Mouse (Mus musculus) forebrain, embryonic 15.5 days (tissue): ENCODE data around the gene Kcng4. TPM values are rescaled to one million over a fixed set of nuclear protein-coding genes. Genes with fewer than 3 reads are reported as not detected.

Experiments
- ATAC-seq: fragments of 200-750 bp; cut with Nextera tagmentation; replicated peaks from 2 replicates; pipeline ENCODE4 v1.8.0; 2017; ENCODE audit warnings: mild to moderate bottlenecking, moderate TSS enrichment, moderate library complexity
- H3K27ac ChIP-seq: fragments of 300-500 bp; sonication (generic); replicated peaks from 2 replicates; pipeline ENCODE4 v1.5.1; 2015; ENCODE audit warnings: mild to moderate bottlenecking, inconsistent platforms
- H3K27me3 ChIP-seq: fragments of 300-500 bp; sonication (generic); 2 replicates; pipeline ENCODE4 v1.6.1; 2015; ENCODE audit warnings: inconsistent platforms
- H3K36me3 ChIP-seq: fragments of 300-500 bp; sonication (generic); 2 replicates; pipeline ENCODE4 v1.6.1; 2015; ENCODE audit warnings: mild to moderate bottlenecking, inconsistent platforms
- H3K4me1 ChIP-seq: fragments of 300-500 bp; sonication (generic); 2 replicates; pipeline ENCODE4 v1.6.1; 2015; ENCODE audit warnings: inconsistent platforms
- H3K4me2 ChIP-seq: fragments of 300-500 bp; sonication (generic); replicated peaks from 2 replicates; pipeline ENCODE4 v1.6.1; 2015; ENCODE audit warnings: mild to moderate bottlenecking, inconsistent platforms
- H3K4me3 ChIP-seq: fragments of 300-500 bp; sonication (generic); 2 replicates; pipeline ENCODE4 v1.5.1; 2015; ENCODE audit warnings: mild to moderate bottlenecking, inconsistent platforms
- H3K9ac ChIP-seq: fragments of 300-500 bp; sonication (generic); replicated peaks from 2 replicates; pipeline ENCODE4 v1.6.1; 2015; ENCODE audit warnings: mild to moderate bottlenecking, inconsistent platforms
- H3K9me3 ChIP-seq: fragments of 300-500 bp; sonication (generic); 2 replicates; pipeline ENCODE4 v1.6.1; 2016; ENCODE audit warnings: inconsistent platforms
- WGBS: fragments of 180-500 bp; shearing (Covaris S2); methylation state at CpG from one replicate; pipeline ENCODE4 v1.1.7; 2015; ENCODE audit warnings: mixed read lengths; 5-methylcytosine and 5-hydroxymethylcytosine counted together
- polyA plus RNA-seq: library from polyadenylated mRNA; unstranded; fragments of >200 nt; fragmentation: Nextera tagmentation; extraction: Ambion mirVana; gene quantifications from 2 replicates; pipeline ENCODE4 v1.2.1, GENCODE M21; 2015

The Kcng4 gene
- polyA plus RNA-seq, 1 experiment from 2014 or later, result 0.28 TPM

DNA sequence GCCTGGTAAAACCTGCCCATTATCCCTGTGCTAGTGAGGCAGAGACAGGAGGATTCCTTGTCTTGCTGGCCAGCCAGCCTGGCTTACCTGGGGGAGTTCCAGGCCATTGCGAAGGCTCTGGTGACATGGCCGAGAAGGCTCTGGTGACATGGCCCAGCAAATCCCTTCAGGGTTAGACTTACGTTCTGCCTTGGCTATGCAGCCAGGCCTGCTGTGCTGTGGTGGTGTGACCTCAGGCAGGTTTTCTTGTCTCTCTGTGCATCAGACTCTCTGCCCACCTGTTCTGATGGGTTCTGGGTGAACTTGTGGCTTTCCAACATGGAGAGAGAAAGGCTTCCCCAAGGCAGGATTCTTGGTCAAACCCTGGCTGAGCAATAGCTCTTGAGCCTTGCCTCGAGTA is 1.9 kb upstream of the Kcng4 start:
- 0 out of 2 replicates have a peak, but pooled peaks cover 4% of the 10 kb centered on the region for H3K4me1 ChIP-seq
- peaks cover 13% of the 10 kb centered on the region; the same call in 1 of the 2 replicates for H3K27me3 ChIP-seq
- H3K4me2 ChIP-seq, result no peak overlapping the region
- no peak overlapping the region for H3K4me3 ChIP-seq
- no peak overlapping the region for H3K9ac ChIP-seq
- H3K27ac ChIP-seq, result no peak overlapping the region
- no peaks in the 10 kb centered on the region for H3K9me3 ChIP-seq
- no peak for ATAC-seq
- WGBS, result 93% methylated on average over 4 of the region's 4 CpGs
- H3K36me3 ChIP-seq, result no peaks in the 10 kb centered on the region

DNA sequence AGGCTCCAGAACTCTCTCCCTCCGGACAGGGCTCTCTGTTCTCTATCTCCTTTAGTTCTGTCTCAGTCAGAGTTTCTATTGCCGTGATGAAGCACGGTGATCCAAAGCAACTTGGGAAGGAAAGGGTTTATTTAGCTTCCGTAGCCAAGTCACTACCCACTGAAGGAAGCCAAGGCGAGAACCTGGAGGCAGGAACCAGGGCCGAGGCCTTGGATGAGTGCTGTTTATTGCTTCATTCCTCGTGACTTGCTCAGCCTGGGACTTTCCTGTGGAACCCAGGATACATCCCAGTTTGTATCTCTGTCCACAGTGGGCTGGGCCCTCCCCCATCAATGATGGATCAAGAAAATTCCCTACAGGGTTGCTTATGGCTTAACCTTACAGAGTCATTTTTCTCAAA is 1.3 kb upstream of the Kcng4 start:
- WGBS, result 59% methylated on average over 7 of the region's 7 CpGs

DNA sequence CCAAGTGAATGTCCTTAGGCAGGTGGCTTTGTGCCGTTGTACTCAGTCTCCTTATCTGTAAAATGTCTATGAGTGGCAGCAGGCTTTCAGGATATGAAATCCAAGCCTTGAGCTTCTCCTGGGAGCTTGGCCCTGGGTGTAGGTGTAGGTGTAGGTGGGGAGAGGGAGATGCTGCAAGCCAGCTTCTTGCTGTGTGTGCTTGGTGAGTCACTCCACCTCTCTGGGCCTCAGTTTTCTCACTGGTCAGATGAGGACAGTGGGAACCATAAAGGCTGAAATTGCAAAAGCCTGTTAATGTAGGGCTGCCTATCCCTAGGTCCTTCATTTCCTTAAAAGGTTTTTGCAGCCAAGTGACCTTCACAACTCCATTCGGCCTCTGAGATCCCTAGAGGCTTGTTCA is 478 bp upstream of the Kcng4 start:
- H3K4me2 ChIP-seq, result no peak overlapping the region
- no peak overlapping the region for H3K9ac ChIP-seq
- 0 out of 2 replicates have a peak, but pooled peaks cover 4% of the 10 kb centered on the region for H3K4me1 ChIP-seq
- no peak overlapping the region for H3K27ac ChIP-seq
- H3K27me3 ChIP-seq, result peaks cover 11% of the 10 kb centered on the region; the same call in 1 of the 2 replicates
- no peak for ATAC-seq
- H3K4me3 ChIP-seq, result no peak overlapping the region
- no peaks in the 10 kb centered on the region for H3K9me3 ChIP-seq
- H3K36me3 ChIP-seq, result no peaks in the 10 kb centered on the region
- 50% methylated on average over 2 of the region's 2 CpGs for WGBS

More for the DNA sequence above, 1.3 kb upstream of the Kcng4 start:
- Histone ChIP-seq H3K4me3 (no peak overlapping the region), H3K36me3 (no peaks in the 10 kb centered on the region), H3K9ac (no peak overlapping the region), H3K4me2 (no peak overlapping the region), H3K4me1 (0 out of 2 replicates have a peak, but pooled peaks cover 4% of the 10 kb centered on the region), H3K27ac (no peak overlapping the region), H3K9me3 (no peaks in the 10 kb centered on the region), H3K27me3 (peaks cover 13% of the 10 kb centered on the region; the same call in 1 of the 2 replicates)
- no peak for ATAC-seq

DNA sequence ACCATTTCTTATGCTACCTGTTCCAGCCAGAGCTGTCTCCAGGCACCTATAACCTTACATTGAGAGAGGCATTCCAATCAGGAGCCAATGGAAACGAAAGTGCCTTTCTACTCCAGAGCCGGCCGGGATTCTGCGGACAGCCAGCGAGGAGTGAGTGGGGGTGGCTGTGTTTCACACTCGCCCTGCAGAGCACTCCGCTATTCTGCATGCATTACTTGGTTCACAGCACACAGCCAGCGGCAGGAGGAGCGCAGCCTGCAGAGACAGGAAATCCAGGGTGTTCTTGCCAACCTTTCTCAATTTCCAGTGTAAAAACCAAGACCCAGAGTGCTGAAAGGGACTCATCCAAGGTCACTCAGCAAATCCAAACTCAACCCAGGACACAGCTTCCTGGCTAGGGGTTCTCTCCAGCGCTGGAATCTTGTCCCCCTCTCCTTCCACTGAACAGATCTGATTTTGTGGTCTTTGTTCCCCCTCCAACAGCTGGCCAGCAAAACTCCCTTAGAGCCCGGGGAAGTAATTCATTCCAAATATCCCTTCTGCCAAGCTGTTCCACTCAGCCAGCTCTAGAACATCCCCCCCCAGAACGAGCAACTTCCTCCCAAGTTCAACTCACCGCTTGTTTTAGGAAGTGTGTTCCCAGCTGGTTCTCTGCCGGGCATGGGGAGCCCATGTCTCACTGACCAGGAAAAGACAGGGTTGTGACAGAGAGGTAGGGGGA is 704 bp downstream of the Kcng4 start:
- no peak for ATAC-seq
- peaks cover 10% of the 10 kb centered on the region; the same call in 1 of the 2 replicates for H3K27me3 ChIP-seq
- 0 out of 2 replicates have a peak, but pooled peaks cover 4% of the 10 kb centered on the region for H3K4me1 ChIP-seq
- H3K9me3 ChIP-seq, result no peaks in the 10 kb centered on the region
- 18% methylated on average over 14 of the region's 14 CpGs for WGBS
- H3K36me3 ChIP-seq, result no peaks in the 10 kb centered on the region
- H3K4me3 ChIP-seq, result no peak overlapping the region
- no peak overlapping the region for H3K9ac ChIP-seq
- H3K4me2 ChIP-seq, result no peak overlapping the region
- H3K27ac ChIP-seq, result no peak overlapping the region

DNA sequence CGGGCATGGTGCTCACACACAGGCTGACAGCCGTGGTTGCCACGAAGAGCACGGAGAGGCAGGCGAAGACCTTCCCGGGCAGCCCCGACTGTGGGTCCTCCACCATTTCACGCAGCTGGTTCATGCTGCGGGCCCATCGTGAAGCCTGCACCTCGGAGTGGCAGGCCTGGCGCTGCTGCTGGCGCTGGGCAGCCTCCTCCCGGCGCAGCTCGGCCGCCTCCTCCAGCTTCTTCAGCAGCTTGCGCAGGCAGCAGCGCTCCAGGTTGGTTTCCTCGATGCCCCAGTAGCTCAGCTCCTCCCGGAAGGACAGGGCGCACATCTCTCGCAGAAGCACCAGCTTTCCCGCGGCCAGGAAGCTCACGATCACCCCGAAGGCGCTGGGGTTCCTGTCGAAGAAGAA is 2.6 kb downstream of the Kcng4 start:
- 57% methylated on average over 29 of the region's 29 CpGs for WGBS

DNA sequence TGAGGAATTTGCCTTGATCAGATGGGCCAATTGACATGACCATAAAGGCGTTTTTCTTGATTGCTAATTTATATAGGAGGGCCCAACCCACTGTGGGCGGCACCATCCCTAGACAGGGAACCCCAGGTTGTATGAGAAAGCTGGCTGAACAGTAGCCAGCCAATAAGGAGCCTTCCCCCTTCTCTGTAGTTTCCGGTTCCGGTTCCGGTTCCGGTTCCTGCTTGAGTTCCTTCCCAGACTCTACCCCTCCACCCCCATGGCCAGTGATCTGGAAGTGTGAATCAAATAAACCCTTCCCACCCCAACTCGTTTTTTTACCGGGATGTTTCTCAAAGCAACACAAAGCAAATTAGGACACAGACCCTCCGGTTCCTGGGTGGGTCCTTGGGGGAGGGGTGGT is 3.2 kb downstream of the Kcng4 start:
- Histone ChIP-seq H3K27ac (no peak overlapping the region), H3K9me3 (no peaks in the 10 kb centered on the region), H3K36me3 (no peaks in the 10 kb centered on the region), H3K4me1 (no peaks in the 10 kb centered on the region), H3K4me3 (no peak overlapping the region), H3K9ac (no peak overlapping the region), H3K27me3 (peaks cover 10% of the 10 kb centered on the region; the same call in 1 of the 2 replicates), H3K4me2 (no peak overlapping the region)
- no peak for ATAC-seq
- 83% methylated on average over 9 of the region's 9 CpGs for WGBS

More for the DNA sequence above, 2.6 kb downstream of the Kcng4 start:
- Histone ChIP-seq H3K4me3 (no peak overlapping the region), H3K9me3 (no peaks in the 10 kb centered on the region), H3K9ac (no peak overlapping the region), H3K27me3 (peaks cover 10% of the 10 kb centered on the region; the same call in 1 of the 2 replicates), H3K4me1 (0 out of 2 replicates have a peak, but pooled peaks cover under 1% of the 10 kb centered on the region), H3K4me2 (no peak overlapping the region), H3K36me3 (no peaks in the 10 kb centered on the region), H3K27ac (no peak overlapping the region)
- no peak for ATAC-seq

DNA sequence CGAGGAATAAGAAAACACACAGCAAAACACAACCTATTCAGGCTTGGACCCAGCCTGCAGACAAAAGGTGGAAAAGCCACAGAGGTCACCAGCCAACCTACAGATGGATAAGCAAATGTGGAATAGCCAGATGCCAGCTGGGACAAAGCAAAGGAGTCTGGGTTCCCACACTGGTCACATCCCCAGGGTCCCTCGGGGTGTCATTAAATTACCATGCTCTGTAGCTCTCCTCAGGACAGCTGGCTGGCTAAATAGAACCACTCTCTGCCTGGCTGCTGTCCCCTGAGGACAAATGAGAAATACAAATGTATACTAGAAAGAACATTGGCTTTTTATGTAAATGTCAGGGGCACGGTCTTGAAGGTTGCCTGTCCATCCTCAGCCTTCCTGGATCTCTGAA is 4.6 kb downstream of the Kcng4 start:
- Histone ChIP-seq H3K9me3 (no peaks in the 10 kb centered on the region), H3K27me3 (peaks cover 10% of the 10 kb centered on the region; the same call in 1 of the 2 replicates), H3K4me3 (no peak overlapping the region), H3K9ac (no peak overlapping the region), H3K36me3 (no peaks in the 10 kb centered on the region), H3K4me2 (no peak overlapping the region), H3K27ac (no peak overlapping the region), H3K4me1 (no peaks in the 10 kb centered on the region)
- WGBS, result 50% methylated on average over 3 of the region's 3 CpGs
- no peak for ATAC-seq

DNA sequence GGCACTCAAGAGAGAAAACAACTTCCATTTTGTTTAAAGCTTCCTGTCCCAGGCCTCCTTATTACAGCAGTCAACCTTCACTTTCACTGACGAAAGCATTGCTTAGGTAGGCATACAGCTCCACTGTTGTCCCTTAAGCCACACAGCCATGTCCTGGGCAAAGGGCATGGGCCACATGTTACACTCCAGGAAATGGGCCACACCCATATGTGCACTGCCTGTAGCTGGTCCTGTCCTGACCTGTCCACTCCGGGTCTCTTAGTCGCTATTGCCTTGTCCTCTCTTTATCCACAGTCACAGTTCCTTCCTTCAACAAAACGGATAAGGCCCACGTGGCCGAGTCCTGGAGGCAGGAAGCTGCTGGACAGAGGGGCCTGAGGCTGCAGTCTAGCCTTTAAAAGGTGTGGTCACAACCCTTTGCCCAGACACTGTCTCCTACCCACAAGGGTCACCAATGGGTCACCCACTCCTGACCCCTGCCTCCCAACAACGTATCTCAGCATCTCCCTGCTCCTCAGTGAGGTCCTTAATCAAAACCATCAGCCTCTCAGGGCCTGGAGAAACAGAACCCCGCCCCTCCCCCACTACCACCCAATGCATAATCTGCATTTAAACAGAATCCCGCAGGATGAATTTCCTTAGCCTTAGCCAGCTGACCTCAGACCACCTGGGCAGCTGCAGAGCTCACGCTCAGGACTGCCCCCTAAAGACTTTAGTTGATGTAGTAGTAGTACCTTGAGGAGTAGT is 7.7 kb downstream of the Kcng4 start:
- no peak for ATAC-seq
- no peaks in the 10 kb centered on the region for H3K36me3 ChIP-seq
- no peaks in the 10 kb centered on the region for H3K9me3 ChIP-seq
- no peaks in the 10 kb centered on the region for H3K4me1 ChIP-seq
- no peak overlapping the region for H3K4me2 ChIP-seq
- H3K4me3 ChIP-seq, result no peak overlapping the region
- WGBS, result 55% methylated on average over 10 of the region's 10 CpGs
- no peak overlapping the region for H3K9ac ChIP-seq
- H3K27ac ChIP-seq, result no peak overlapping the region
- no peaks in the 10 kb centered on the region for H3K27me3 ChIP-seq

DNA sequence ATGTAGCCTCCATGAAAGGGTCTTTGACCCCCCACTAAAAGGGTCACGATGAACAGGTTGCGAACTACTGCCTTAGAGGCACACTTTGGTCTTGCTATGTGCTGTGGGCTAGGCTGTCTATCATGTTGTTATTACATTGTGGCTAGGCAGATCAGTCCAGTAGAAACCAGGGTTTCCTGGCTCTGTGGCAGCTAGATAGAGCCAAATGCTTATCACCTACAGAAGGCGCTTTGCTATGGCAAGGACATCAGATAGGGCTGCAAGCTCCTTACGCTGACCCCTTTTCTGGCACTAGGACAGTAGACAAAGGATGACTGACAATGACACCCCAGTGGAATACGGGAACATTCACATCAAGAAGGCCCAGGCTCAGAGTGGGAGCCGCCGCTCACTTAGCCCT is 8.3 kb downstream of the Kcng4 start:
- no peak overlapping the region for H3K27ac ChIP-seq
- no peaks in the 10 kb centered on the region for H3K9me3 ChIP-seq
- no peak overlapping the region for H3K4me2 ChIP-seq
- 82% methylated on average over 7 of the region's 7 CpGs for WGBS
- no peak overlapping the region for H3K9ac ChIP-seq
- H3K4me1 ChIP-seq, result no peaks in the 10 kb centered on the region
- no peak overlapping the region for H3K4me3 ChIP-seq
- H3K27me3 ChIP-seq, result no peaks in the 10 kb centered on the region
- no peaks in the 10 kb centered on the region for H3K36me3 ChIP-seq
- no peak for ATAC-seq

DNA sequence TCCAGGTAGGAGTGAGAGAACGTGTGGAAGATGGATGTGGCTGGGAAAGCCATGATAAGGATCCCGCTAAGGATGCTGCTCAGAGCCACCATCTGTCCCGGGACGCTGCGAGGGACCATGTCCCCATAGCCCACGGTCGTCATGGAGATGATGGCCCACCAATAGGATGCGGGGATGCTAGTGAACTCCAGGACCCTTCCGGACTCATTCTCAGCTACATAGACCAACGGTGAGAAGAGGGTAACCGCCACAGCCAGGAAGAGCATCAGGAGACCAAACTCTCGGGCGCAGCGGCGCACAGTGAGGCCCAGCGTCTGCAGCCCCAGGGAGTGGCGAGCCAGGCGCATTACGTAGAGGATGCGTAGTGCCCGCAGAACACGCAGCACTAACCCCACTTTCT is 9.7 kb downstream of the Kcng4 start:
- no peaks in the 10 kb centered on the region for H3K4me1 ChIP-seq
- H3K9me3 ChIP-seq, result no peaks in the 10 kb centered on the region
- H3K4me3 ChIP-seq, result no peak overlapping the region
- H3K27ac ChIP-seq, result no peak overlapping the region
- WGBS, result 84% methylated on average over 22 of the region's 22 CpGs
- no peaks in the 10 kb centered on the region for H3K36me3 ChIP-seq
- ATAC-seq, result no peak
- H3K4me2 ChIP-seq, result no peak overlapping the region
- H3K9ac ChIP-seq, result no peak overlapping the region
- no peaks in the 10 kb centered on the region for H3K27me3 ChIP-seq

DNA sequence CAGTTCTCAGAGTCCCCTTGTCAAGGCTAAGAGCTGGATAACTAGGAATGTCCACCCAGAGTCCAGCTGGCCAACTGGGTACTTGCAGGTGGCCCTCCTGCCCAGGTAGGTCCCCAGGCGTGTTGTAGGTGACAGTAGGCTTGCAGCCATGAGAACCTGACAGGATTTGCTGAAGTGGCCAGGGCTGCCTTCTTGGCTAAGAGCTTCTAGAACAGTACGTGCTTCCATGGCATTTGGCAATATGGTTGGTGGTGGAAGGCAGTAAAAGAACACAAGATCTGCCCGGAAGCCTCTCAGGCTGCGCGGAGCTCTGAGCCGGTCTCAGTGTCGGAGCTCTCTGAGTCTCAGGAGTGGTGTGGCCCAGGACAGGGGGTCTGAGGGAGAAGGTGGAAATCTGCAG is 10.6 kb downstream of the Kcng4 start:
- Histone ChIP-seq H3K27ac (no peak overlapping the region), H3K27me3 (no peaks in the 10 kb centered on the region), H3K36me3 (no peaks in the 10 kb centered on the region), H3K4me1 (no peaks in the 10 kb centered on the region), H3K4me2 (no peak overlapping the region), H3K9me3 (no peaks in the 10 kb centered on the region), H3K4me3 (no peak overlapping the region), H3K9ac (no peak overlapping the region)
- 90% methylated on average over 7 of the region's 7 CpGs for WGBS
- ATAC-seq, result no peak

DNA sequence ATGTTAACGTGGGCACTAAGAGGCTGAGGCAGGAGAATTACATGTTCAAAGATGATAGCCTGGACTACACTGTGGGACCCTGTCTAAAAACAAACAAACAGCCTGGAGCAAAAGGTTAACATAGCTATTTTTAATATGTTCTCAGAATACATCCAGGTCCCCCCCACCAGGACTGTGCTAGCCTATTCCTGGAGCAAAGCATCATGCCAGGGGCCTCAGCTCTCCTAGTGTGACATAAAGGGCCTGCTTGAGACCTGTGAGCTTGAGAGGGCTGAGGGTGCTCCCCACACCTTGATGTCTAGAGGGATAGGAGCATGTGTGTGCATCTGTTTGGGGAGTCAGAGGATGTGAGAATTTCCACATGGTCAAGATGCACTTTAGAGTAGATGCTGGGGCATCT is 11.7 kb downstream of the Kcng4 start:
- Histone ChIP-seq H3K9me3 (no peaks in the 10 kb centered on the region), H3K36me3 (no peaks in the 10 kb centered on the region), H3K4me2 (no peak overlapping the region), H3K27me3 (no peaks in the 10 kb centered on the region), H3K9ac (no peak overlapping the region), H3K27ac (no peak overlapping the region), H3K4me3 (no peak overlapping the region), H3K4me1 (no peaks in the 10 kb centered on the region)
- 78% methylated on average over 1 of the region's 1 CpGs for WGBS
- no peak for ATAC-seq
